In the genomic region with DNA sequence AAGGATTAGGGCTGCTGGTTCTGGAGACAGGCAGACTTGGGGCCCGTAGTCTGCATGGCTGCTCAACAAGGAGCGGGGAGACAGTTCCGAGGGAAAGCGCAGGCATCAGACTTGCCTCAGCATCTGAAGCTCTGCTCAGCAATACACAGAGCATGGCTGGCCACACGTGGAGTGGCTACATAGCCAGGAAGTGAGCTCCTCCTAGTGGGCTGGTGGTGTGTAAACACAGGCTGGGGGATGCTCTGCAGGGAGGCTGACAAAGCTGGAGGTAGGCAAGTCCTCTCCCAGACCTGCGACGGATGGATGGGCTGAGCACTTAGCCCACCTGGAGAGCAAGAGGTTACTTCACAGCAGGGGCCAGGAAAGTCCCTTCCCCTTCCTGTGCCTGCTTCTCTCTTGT, we compare ENCODE assay signal across 9 mouse cellular contexts. TPM values are rescaled to one million over a fixed set of nuclear protein-coding genes. Genes with fewer than 3 reads are reported as not detected.
DNase-seq lines count a peak whose midpoint lies in the region; ATAC-seq lines count a peak whose summit lies in the region.
"Had no signal": no experiment of that assay in that cellular context is flagged by ENCODE, and none has a peak within 500 bp of the region (broad histone marks: within the 10 kb centered on the region; RNA-seq: fewer than 3 reads in every experiment).

No protein-coding gene starts in this region.

- H3K4me2 ChIP-seq in hindbrain, embryonic 12.5 days (replicated peaks), result no peak overlapping the region
- no peak overlapping the region for H3K4me2 ChIP-seq in forebrain, embryonic 12.5 days
- H3K4me2 ChIP-seq: embryonic facial prominence, embryonic 12.5 days had no signal

- DNase-seq in hindbrain, embryonic 10.5 days (ENCODE audit: low spot score), result peak; percentile 56
- peak; percentile 81 for DNase-seq in R1 (ENCODE audit: low read depth, low spot score)
- DNase-seq in kidney, postnatal 10 days, result peak; percentile 74
- peak; percentile 35 for DNase-seq in lung, postnatal 25 days (ENCODE audit: low spot score)
- DNase-seq in right cerebral cortex, adult 2 months (ENCODE audit: low spot score in 2 of 2), result peak; percentile 65 to 67

- H3K27ac ChIP-seq in hindbrain, embryonic 10.5 days, result peak overlapping the region; percentile 35; the same call in 1 of the 2 replicates
- no peak overlapping the region for H3K27ac ChIP-seq in hindbrain, embryonic 12.5 days
- H3K27ac ChIP-seq in forebrain, embryonic 12.5 days, result no peak overlapping the region
- H3K27ac ChIP-seq: embryonic facial prominence, embryonic 12.5 days had no signal

- WGBS in hindbrain, embryonic 10.5 days, result 28% methylated on average over 7 of the region's 7 CpGs
- WGBS in hindbrain, embryonic 12.5 days, result 31% methylated on average over 7 of the region's 7 CpGs
- 23% methylated on average over 7 of the region's 7 CpGs for WGBS in forebrain, embryonic 12.5 days

- no peaks in the 10 kb centered on the region for H3K9me3 ChIP-seq in hindbrain, embryonic 10.5 days
- H3K9me3 ChIP-seq in hindbrain, embryonic 12.5 days (replicated peaks), result no peaks in the 10 kb centered on the region
- no peaks in the 10 kb centered on the region for H3K9me3 ChIP-seq in forebrain, embryonic 12.5 days
- H3K9me3 ChIP-seq: embryonic facial prominence, embryonic 12.5 days had no signal

- no peak overlapping the region for H3K9ac ChIP-seq in hindbrain, embryonic 12.5 days
- H3K9ac ChIP-seq in forebrain, embryonic 12.5 days, result no peak overlapping the region
- H3K9ac ChIP-seq: embryonic facial prominence, embryonic 12.5 days had no signal

- H3K4me3 ChIP-seq in hindbrain, embryonic 10.5 days, result no peak overlapping the region
- no peak overlapping the region for H3K4me3 ChIP-seq in hindbrain, embryonic 12.5 days
- H3K4me3 ChIP-seq in forebrain, embryonic 12.5 days (replicated peaks), result no peak overlapping the region
- H3K4me3 ChIP-seq: embryonic facial prominence, embryonic 12.5 days had no signal

- peaks cover 10% of the 10 kb centered on the region; the same call in 1 of the 2 replicates for H3K27me3 ChIP-seq in hindbrain, embryonic 10.5 days (ENCODE audit: insufficient read depth, poor library complexity, severe bottlenecking)
- H3K27me3 ChIP-seq in hindbrain, embryonic 12.5 days, result no peaks in the 10 kb centered on the region; the same call in 1 of the 2 replicates
- H3K27me3 ChIP-seq in forebrain, embryonic 12.5 days, result no peaks in the 10 kb centered on the region
- H3K27me3 ChIP-seq: embryonic facial prominence, embryonic 12.5 days had no signal

- ATAC-seq in hindbrain, embryonic 12.5 days (ENCODE audit: low FRiP score), result no peak
- peak; percentile 39; the same call in 1 of the 2 replicates for ATAC-seq in forebrain, embryonic 12.5 days (ENCODE audit: low FRiP score)
- ATAC-seq in activated CD4-positive, CD25-positive, alpha-beta regulatory T cell, adult 4 months, result no peak

- peaks cover 40% of the 10 kb centered on the region for H3K4me1 ChIP-seq in hindbrain, embryonic 10.5 days (replicated peaks)
- H3K4me1 ChIP-seq in hindbrain, embryonic 12.5 days, result peaks cover 10% of the 10 kb centered on the region
- peaks cover 17% of the 10 kb centered on the region for H3K4me1 ChIP-seq in forebrain, embryonic 12.5 days

- no peaks in the 10 kb centered on the region for H3K36me3 ChIP-seq in hindbrain, embryonic 10.5 days
- no peaks in the 10 kb centered on the region for H3K36me3 ChIP-seq in hindbrain, embryonic 12.5 days
- no peaks in the 10 kb centered on the region for H3K36me3 ChIP-seq in forebrain, embryonic 12.5 days (replicated peaks)
- H3K36me3 ChIP-seq: embryonic facial prominence, embryonic 12.5 days had no signal

RNA-seq across cellular contexts. Expression of a gene that starts 31.3 kb away (rescaled TPM):
- polyA plus RNA-seq in hindbrain, embryonic 10.5 days (2016; fragmentation: Nextera tagmentation; extraction: Ambion mirVana), result 0.78 and 0.82 TPM in 2 replicates
- polyA plus RNA-seq in hindbrain, embryonic 12.5 days (2016; fragmentation: Nextera tagmentation; extraction: Ambion mirVana), result 0.57 and 0.88 TPM in 2 replicates
- polyA plus RNA-seq in forebrain, embryonic 12.5 days (2016; fragmentation: Nextera tagmentation; extraction: Ambion mirVana), result 0.54 and 0.59 TPM in 2 replicates
- 10 to 100 TPM; 37.9 to 40.7 TPM for polyA plus RNA-seq in activated CD4-positive, CD25-positive, alpha-beta regulatory T cell, adult 4 months (2017; shearing (Covaris generic))

RNA-seq across cellular contexts. Expression of a gene that starts 44.2 kb away (rescaled TPM):
- polyA plus RNA-seq in hindbrain, embryonic 10.5 days (2016; fragmentation: Nextera tagmentation; extraction: Ambion mirVana), result 546 and 562 TPM in 2 replicates
- 495 and 515 TPM in 2 replicates for polyA plus RNA-seq in hindbrain, embryonic 12.5 days (2016; fragmentation: Nextera tagmentation; extraction: Ambion mirVana)
- polyA plus RNA-seq in forebrain, embryonic 12.5 days (2016; fragmentation: Nextera tagmentation; extraction: Ambion mirVana), result 472 and 483 TPM in 2 replicates
- polyA plus RNA-seq in activated CD4-positive, CD25-positive, alpha-beta regulatory T cell, adult 4 months (2017; shearing (Covaris generic)), result 10 to 100 TPM; 31.0 to 31.4 TPM

Comparison
In these comparisons a context has a peak if more than half of its experiments do, and no peak if none do; other contexts are left out.
1. RNA of a gene that starts 31.3 kb away (polyA plus RNA-seq): 37.9 to 40.7 TPM in activated CD4-positive, CD25-positive, alpha-beta regulatory T cell, adult 4 months; 0.57 to 0.88 TPM in hindbrain, embryonic 12.5 days, 0.78 to 0.82 TPM in hindbrain, embryonic 10.5 days and 0.54 to 0.59 TPM in forebrain, embryonic 12.5 days; every median in the first group is over 10 times any median in the second.
2. RNA of a gene that starts 44.2 kb away (polyA plus RNA-seq): 546 to 562 TPM in hindbrain, embryonic 10.5 days, 495 to 515 TPM in hindbrain, embryonic 12.5 days and 472 to 483 TPM in forebrain, embryonic 12.5 days; 31.0 to 31.4 TPM in activated CD4-positive, CD25-positive, alpha-beta regulatory T cell, adult 4 months; every median in the first group is over 10 times any median in the second.
3. Peak in every context shown above with its lines, with median percentiles within 50 percentile points of each other: DNase-seq.